Mouse (Mus musculus): Measurements from ENCODE around the gene Rap1gap.

Gene Rap1gap

DNA sequence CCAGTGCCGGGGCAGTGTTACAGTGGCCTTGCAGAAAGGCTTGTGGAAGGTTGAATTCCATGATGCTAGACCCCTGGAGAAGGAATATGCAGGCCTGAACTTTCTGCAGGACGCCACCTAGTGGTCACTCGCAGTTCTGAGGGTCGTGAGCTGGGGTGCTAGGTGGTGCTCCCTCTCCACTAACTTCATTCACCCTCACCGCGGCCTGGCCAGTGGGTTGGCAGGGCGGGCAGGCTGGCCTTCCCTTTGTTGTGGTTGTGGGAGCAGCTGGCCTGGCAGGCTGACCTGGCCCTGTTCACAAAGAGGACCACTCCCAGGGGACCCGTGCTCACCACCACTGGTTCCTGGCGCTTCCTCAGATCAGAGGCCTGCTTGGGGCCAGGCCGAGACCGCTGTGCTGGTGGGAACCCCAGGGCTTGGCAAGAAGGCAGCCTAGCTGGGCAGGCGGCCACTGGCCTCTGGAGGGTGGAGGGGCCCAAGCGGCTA, 80.0 kb downstream of the Rap1gap start:
- DNase-seq (ENCODE audit: low read depth, low spot score): no peak

GRCm38 (mm10) chr4:137747091-137747490, 82.6 kb downstream of the Rap1gap start:
- DNase-seq (ENCODE audit: low read depth, low spot score): no peak

DNA sequence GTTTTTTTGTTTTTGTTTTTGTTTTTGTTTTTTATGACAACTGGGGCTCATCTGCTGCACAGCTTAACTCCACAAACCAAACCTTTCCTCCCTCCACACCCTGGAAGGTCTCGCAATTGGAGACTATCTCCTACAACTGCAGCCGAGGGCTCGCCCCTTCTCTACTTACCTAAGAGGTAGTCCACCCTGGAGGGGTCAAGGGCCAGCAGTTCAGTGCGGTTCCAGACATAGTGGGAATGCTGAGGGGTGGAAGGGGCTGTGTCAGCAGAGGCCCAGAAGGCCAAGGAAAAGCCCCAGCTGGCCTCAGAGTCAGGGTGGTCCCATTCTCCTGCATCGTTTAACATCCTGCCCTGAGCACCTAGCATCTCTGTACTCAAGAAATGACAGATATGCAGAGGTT, 83.1 kb downstream of the Rap1gap start:
- no peak for DNase-seq (ENCODE audit: low read depth, low spot score)

GRCm38 (mm10) chr4:137748726-137749125, 84.2 kb downstream of the Rap1gap start:
- no peak for DNase-seq (ENCODE audit: low read depth, low spot score)

DNA sequence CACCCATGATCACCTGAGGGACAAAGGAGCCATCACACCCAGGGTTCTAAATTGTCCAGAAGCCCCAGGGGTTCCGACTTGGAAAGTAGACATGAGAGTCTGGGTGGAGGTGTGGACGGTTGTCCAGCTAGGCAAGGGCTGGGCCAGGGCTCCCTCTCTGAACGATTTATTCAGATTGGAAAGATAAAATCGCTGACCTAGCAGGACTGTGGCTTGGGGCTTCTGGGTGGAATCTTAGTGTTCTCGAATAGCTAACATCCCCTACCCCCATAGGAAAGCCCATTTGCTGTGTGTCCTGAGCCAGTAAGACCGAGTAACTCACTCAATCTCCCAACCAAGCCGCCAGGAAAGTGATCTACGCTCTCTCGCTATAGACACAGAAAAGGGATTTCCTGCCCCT, 85.2 kb downstream of the Rap1gap start:
- no peak for DNase-seq (ENCODE audit: low read depth, low spot score)

GRCm38 (mm10) chr4:137750121-137750520, 85.6 kb downstream of the Rap1gap start:
- DNase-seq (ENCODE audit: low read depth, low spot score): no peak

GRCm38 (mm10) chr4:137751310-137751709, 86.8 kb downstream of the Rap1gap start:
- no peak for DNase-seq (ENCODE audit: low read depth, low spot score)

- no peak for DNase-seq (ENCODE audit: low read depth, low spot score)
These were observed 87.2 kb downstream of the Rap1gap start for GRCm38 (mm10) chr4:137751717-137752116.

DNA sequence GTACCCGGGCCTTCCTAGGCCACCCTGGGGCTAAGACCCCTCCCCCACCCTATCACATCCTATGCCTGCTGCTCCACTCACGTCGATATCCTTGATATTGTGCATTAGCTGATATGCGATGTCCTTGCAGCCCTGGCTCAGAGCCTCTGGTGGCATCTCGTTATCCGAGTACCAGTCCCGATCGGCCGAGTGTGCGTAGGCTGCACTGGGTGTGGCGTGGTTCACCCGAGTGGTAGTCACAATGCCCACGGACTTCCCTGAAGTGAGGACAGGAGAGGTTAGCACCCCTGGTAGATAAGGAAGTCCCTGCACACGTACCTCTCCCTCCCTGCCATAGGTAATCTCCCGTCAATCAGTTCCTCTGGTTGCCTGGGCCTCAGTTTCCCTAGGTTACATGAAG, 87.9 kb downstream of the Rap1gap start:
- DNase-seq (ENCODE audit: low read depth, low spot score): no peak

- DNase-seq (ENCODE audit: low read depth, low spot score): no peak
These were observed 88.7 kb downstream of the Rap1gap start for GRCm38 (mm10) chr4:137753199-137753598.

DNA sequence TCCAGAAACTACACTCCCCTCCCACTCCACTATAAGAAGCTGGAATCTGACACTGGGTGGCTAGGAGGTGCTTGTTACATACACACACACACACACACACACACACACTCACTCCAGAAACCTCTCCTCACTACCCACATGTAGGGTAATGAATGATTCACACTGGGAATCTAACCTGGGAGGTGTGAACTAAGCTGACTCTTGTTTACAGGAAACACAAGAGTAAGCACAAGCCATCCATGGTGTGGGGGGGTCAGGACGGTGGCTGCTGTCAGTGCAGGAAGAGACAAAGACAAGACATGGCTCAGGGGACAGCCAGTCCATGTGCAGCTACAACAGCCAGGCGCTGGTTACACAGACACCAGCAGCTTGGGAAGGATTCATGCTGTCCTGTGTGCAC, 89.9 kb downstream of the Rap1gap start:
- DNase-seq (ENCODE audit: low read depth, low spot score): no peak

DNA sequence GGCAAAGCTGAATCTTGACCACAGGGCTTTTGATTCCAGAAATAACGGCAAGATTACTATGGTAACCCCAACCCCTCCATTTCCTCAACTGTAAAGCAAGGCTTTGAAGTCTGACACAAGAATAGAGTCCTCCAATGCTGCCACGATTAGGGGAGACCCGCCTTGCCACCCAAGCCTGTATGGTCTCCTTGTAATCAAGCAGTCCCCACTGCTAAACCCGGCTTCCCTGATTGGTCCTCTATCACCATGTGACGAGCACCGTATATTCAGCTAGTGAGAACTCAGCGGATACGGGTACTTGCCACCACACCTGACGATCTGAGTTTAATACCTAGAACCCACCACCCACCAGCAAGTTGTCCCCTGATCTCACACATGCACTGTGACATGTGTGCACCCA, 98.4 kb downstream of the Rap1gap start:
- DNase-seq (ENCODE audit: low read depth, low spot score): no peak

DNA sequence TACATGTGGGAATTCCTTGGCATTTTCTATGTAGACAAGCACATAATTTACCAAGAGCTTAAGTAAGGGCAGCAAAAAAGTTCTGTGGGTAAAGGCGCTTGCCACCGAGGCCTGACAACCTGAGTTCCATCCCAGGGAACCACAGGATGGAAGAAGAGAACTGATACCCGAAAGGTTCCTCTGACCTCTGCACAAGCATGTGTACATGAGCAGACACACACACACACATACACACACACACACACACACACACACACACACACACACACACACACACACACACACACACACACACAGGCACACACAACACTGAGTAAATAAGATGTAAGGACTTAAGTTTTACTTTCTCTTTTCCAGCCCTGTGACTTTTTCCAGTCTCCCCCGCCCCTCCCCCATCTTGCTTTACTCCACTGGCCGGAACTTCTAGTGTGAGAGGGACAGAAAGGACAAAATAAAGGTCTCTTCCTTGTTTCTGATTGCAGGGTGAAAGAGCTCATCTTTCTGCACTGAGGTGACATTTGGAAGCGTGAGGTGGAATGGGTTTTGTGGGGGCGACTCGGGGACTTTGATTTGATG, 99.5 kb downstream of the Rap1gap start:
- DNase-seq (ENCODE audit: low read depth, low spot score): no peak

GRCm38 (mm10) chr4:137764621-137765020, 100.1 kb downstream of the Rap1gap start:
- DNase-seq (ENCODE audit: low read depth, low spot score): no peak

DNA sequence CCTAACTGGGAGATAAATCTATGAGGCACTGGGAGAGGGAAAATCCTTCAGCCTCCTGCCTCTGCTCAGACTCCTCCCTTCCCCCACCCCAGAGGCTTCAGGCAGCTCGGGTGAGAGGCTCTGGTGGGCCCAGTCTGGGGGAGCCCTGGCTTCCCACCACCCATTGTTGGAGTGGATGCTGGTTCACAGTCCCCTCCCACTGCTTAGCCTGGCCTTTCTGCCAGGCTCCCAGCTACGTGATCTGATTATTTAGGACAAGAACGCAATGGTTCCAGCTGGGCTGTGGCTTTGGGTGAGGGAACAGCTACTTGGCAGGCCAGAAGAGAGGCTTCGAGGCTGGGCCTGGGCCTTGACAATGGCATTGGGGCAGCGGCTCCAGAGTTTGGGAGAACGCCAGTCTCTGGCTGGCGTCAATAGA, 101.0 kb downstream of the Rap1gap start:
- no peak for DNase-seq (ENCODE audit: low read depth, low spot score)

DNA sequence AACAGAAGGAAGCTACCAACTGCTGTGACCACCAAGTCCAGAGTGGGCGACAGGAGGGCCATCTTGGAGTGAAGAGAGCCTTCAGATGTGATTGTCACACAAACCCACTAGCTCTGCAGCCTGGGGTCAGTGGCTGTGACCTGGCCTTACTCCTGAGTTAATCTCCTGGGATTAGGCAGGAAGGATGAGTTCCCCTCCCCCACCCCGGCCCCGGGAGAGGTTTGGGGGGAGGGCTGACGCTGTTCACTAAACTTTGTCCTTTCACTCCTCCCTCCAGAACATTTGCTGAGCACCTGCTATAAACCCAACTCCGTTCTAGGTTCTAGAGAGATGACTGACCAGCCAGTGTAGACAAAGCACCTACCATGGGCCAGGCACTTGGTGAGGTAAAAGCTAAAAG, 101.8 kb downstream of the Rap1gap start:
- DNase-seq (ENCODE audit: low read depth, low spot score): no peak

- DNase-seq (ENCODE audit: low read depth, low spot score): no peak
These were observed 103.9 kb downstream of the Rap1gap start for GRCm38 (mm10) chr4:137768381-137768780.

- no peak for DNase-seq (ENCODE audit: low read depth, low spot score)
These were observed 104.3 kb downstream of the Rap1gap start for GRCm38 (mm10) chr4:137768831-137769230.

DNA sequence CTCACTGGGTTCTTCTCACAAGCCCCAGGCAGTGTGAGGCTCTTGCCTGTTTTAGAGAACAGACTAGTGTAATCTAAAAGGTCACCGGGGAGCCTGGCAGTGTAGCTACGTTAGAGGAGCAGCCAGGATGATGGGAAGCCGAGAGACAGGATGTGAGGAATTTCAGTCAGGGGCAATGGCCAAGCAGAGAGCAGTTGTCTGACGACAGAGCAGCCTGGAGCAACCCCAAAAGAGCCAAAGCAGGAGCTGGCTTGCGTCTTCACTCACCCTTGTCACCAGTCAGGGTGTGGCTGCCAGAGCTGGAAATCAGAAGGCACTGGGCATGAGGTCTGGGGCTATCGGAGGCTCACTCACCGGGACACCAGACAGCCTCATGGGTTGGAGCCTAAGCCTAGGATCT, 105.1 kb downstream of the Rap1gap start:
- DNase-seq (ENCODE audit: low read depth, low spot score): no peak

- no peak for DNase-seq (ENCODE audit: low read depth, low spot score)
These were observed 106.5 kb downstream of the Rap1gap start for GRCm38 (mm10) chr4:137770901-137771612.

GRCm38 (mm10) chr4:137771749-137772148, 107.2 kb downstream of the Rap1gap start:
- no peak for DNase-seq (ENCODE audit: low read depth, low spot score)

- no peak for DNase-seq (ENCODE audit: low read depth, low spot score)
These were observed 108.0 kb downstream of the Rap1gap start for GRCm38 (mm10) chr4:137772438-137773056.

GRCm38 (mm10) chr4:137773369-137773899, 108.9 kb downstream of the Rap1gap start:
- DNase-seq (ENCODE audit: low read depth, low spot score): no peak

Data from 3T3-L1 (cell line).